Mouse (Mus musculus): Measurements from ENCODE around the gene Ddx5. TPM values are rescaled to one million over a fixed set of nuclear protein-coding genes. Genes with fewer than 3 reads are reported as not detected.

Gene Ddx5
- 597 and 653 TPM in 2 replicates for polyA plus RNA-seq (2012; rRNA removed)

GRCm38 (mm10) chr11:106788775-106789459 is at the start of gene Ddx5, which contains the start of gene Cep95:
TSS of gene Ddx5 (minus strand) at chr11:106789185.
TSS of gene Cep95 (plus strand) at chr11:106789252.
- DNase-seq (ENCODE audit: low read depth) = peak; percentile 99
- peak; percentile 36; the same call in 1 of the 2 replicates for TF ChIP-seq POLR2A (IDR thresholded peaks at IDR 0.05; ENCODE audit: borderline replicate concordance, extremely low read depth, insufficient read depth, insufficient read length, poor library complexity, severe bottlenecking)
- no peak for TF ChIP-seq CTCF (IDR thresholded peaks at IDR 0.05; ENCODE audit: borderline replicate concordance, extremely low read depth, insufficient read depth, insufficient read length)

- TF ChIP-seq CTCF (IDR thresholded peaks at IDR 0.05; ENCODE audit: borderline replicate concordance, extremely low read depth, insufficient read depth, insufficient read length) (no peak), POLR2A (IDR thresholded peaks at IDR 0.05; ENCODE audit: borderline replicate concordance, extremely low read depth, insufficient read depth, insufficient read length, poor library complexity, severe bottlenecking) (no peak)
- DNase-seq (ENCODE audit: low read depth) = no peak
Observed at GRCm38 (mm10) chr11:106828079-106828478, 39.1 kb upstream of the Ddx5 start.

- TF ChIP-seq CTCF (IDR thresholded peaks at IDR 0.05; ENCODE audit: borderline replicate concordance, extremely low read depth, insufficient read depth, insufficient read length) (no peak), POLR2A (IDR thresholded peaks at IDR 0.05; ENCODE audit: borderline replicate concordance, extremely low read depth, insufficient read depth, insufficient read length, poor library complexity, severe bottlenecking) (no peak)
- no peak for DNase-seq (ENCODE audit: low read depth)
Observed at GRCm38 (mm10) chr11:106824403-106824802, 35.4 kb upstream of the Ddx5 start.

- no peak for DNase-seq (ENCODE audit: low read depth)
- no peak for TF ChIP-seq CTCF (IDR thresholded peaks at IDR 0.05; ENCODE audit: borderline replicate concordance, extremely low read depth, insufficient read depth, insufficient read length)
- no peak for TF ChIP-seq POLR2A (IDR thresholded peaks at IDR 0.05; ENCODE audit: borderline replicate concordance, extremely low read depth, insufficient read depth, insufficient read length, poor library complexity, severe bottlenecking)
Observed at GRCm38 (mm10) chr11:106823741-106824140, 34.8 kb upstream of the Ddx5 start.

- no peak for TF ChIP-seq POLR2A (IDR thresholded peaks at IDR 0.05; ENCODE audit: borderline replicate concordance, extremely low read depth, insufficient read depth, insufficient read length, poor library complexity, severe bottlenecking)
- no peak for TF ChIP-seq CTCF (IDR thresholded peaks at IDR 0.05; ENCODE audit: borderline replicate concordance, extremely low read depth, insufficient read depth, insufficient read length)
- no peak for DNase-seq (ENCODE audit: low read depth)
Observed at GRCm38 (mm10) chr11:106822911-106823310, 33.9 kb upstream of the Ddx5 start.

- no peak for DNase-seq (ENCODE audit: low read depth)
Observed at GRCm38 (mm10) chr11:106822491-106822890, 33.5 kb upstream of the Ddx5 start.

GRCm38 (mm10) chr11:106821397-106821796 is 32.4 kb upstream of the Ddx5 start:
- TF ChIP-seq CTCF (IDR thresholded peaks at IDR 0.05; ENCODE audit: borderline replicate concordance, extremely low read depth, insufficient read depth, insufficient read length) = no peak
- TF ChIP-seq POLR2A (IDR thresholded peaks at IDR 0.05; ENCODE audit: borderline replicate concordance, extremely low read depth, insufficient read depth, insufficient read length, poor library complexity, severe bottlenecking) = no peak
- no peak for DNase-seq (ENCODE audit: low read depth)

More at GRCm38 (mm10) chr11:106822491-106822890, 33.5 kb upstream of the Ddx5 start:
- TF ChIP-seq POLR2A (IDR thresholded peaks at IDR 0.05; ENCODE audit: borderline replicate concordance, extremely low read depth, insufficient read depth, insufficient read length, poor library complexity, severe bottlenecking) = no peak
- no peak for TF ChIP-seq CTCF (IDR thresholded peaks at IDR 0.05; ENCODE audit: borderline replicate concordance, extremely low read depth, insufficient read depth, insufficient read length)

- TF ChIP-seq CTCF (IDR thresholded peaks at IDR 0.05; ENCODE audit: borderline replicate concordance, extremely low read depth, insufficient read depth, insufficient read length) (no peak), POLR2A (IDR thresholded peaks at IDR 0.05; ENCODE audit: borderline replicate concordance, extremely low read depth, insufficient read depth, insufficient read length, poor library complexity, severe bottlenecking) (no peak)
- DNase-seq (ENCODE audit: low read depth) = no peak
Observed at GRCm38 (mm10) chr11:106820972-106821371, 32.0 kb upstream of the Ddx5 start.

- TF ChIP-seq CTCF (IDR thresholded peaks at IDR 0.05; ENCODE audit: borderline replicate concordance, extremely low read depth, insufficient read depth, insufficient read length) (no peak), POLR2A (IDR thresholded peaks at IDR 0.05; ENCODE audit: borderline replicate concordance, extremely low read depth, insufficient read depth, insufficient read length, poor library complexity, severe bottlenecking) (no peak)
- DNase-seq (ENCODE audit: low read depth) = peak; percentile 41
Observed at GRCm38 (mm10) chr11:106820252-106820651, 31.3 kb upstream of the Ddx5 start.

GRCm38 (mm10) chr11:106819595-106819994 is 30.6 kb upstream of the Ddx5 start:
- TF ChIP-seq POLR2A (IDR thresholded peaks at IDR 0.05; ENCODE audit: borderline replicate concordance, extremely low read depth, insufficient read depth, insufficient read length, poor library complexity, severe bottlenecking) = no peak
- no peak for DNase-seq (ENCODE audit: low read depth)

- peak; percentile 91 for DNase-seq (ENCODE audit: low read depth)
- no peak for TF ChIP-seq CTCF (IDR thresholded peaks at IDR 0.05; ENCODE audit: borderline replicate concordance, extremely low read depth, insufficient read depth, insufficient read length)
- TF ChIP-seq POLR2A (IDR thresholded peaks at IDR 0.05; ENCODE audit: borderline replicate concordance, extremely low read depth, insufficient read depth, insufficient read length, poor library complexity, severe bottlenecking) = no peak
Observed at GRCm38 (mm10) chr11:106818341-106818740, 29.4 kb upstream of the Ddx5 start.

GRCm38 (mm10) chr11:106817808-106818207 is 28.8 kb upstream of the Ddx5 start:
- TF ChIP-seq POLR2A (IDR thresholded peaks at IDR 0.05; ENCODE audit: borderline replicate concordance, extremely low read depth, insufficient read depth, insufficient read length, poor library complexity, severe bottlenecking) (no peak), CTCF (IDR thresholded peaks at IDR 0.05; ENCODE audit: borderline replicate concordance, extremely low read depth, insufficient read depth, insufficient read length) (no peak)
- peak; percentile 71 for DNase-seq (ENCODE audit: low read depth)
